Mouse (Mus musculus) neural tube, embryonic 13.5 days (tissue): ENCODE measurements around the gene Chtf18. TPM values are rescaled to one million over a fixed set of nuclear protein-coding genes. Genes with fewer than 3 reads are reported as not detected.

Experiments used
- ATAC-seq: fragments of 200-750 bp; cut with Nextera tagmentation; 2 replicates; pipeline ENCODE4 v1.8.0; 2017; ENCODE audit warnings: low read depth, mild to moderate bottlenecking, moderate TSS enrichment, moderate library complexity
- H3K27ac ChIP-seq: fragments of 300-500 bp; sonication (generic); replicated peaks from 2 replicates; pipeline ENCODE4 v1.5.1; 2015; ENCODE audit warnings: moderate library complexity, mild to moderate bottlenecking, inconsistent platforms
- H3K27me3 ChIP-seq: fragments of 300-500 bp; sonication (generic); 2 replicates; pipeline ENCODE4 v1.6.1; 2015; ENCODE audit warnings: mild to moderate bottlenecking, inconsistent platforms
- H3K36me3 ChIP-seq: fragments of 300-500 bp; sonication (generic); 2 replicates; pipeline ENCODE4 v1.6.1; 2015; ENCODE audit warnings: mild to moderate bottlenecking, inconsistent platforms
- H3K4me1 ChIP-seq: fragments of 300-500 bp; sonication (generic); replicated peaks from 2 replicates; pipeline ENCODE4 v1.6.1; 2015; ENCODE audit warnings: inconsistent platforms
- H3K4me2 ChIP-seq: fragments of 300-500 bp; sonication (generic); 2 replicates; pipeline ENCODE4 v1.6.1; 2015; ENCODE audit warnings: inconsistent platforms, mild to moderate bottlenecking, moderate library complexity
- H3K4me3 ChIP-seq: fragments of 300-500 bp; sonication (generic); 2 replicates; pipeline ENCODE4 v1.5.1; 2015; ENCODE audit warnings: mild to moderate bottlenecking, inconsistent platforms
- H3K9ac ChIP-seq: fragments of 300-500 bp; sonication (generic); 2 replicates; pipeline ENCODE4 v1.6.1; 2015; ENCODE audit warnings: moderate library complexity, mild to moderate bottlenecking, inconsistent platforms
- H3K9me3 ChIP-seq: fragments of 300-500 bp; sonication (generic); 2 replicates; pipeline ENCODE4 v1.6.1; 2016; ENCODE audit warnings: inconsistent platforms
- WGBS: fragments of 180-500 bp; shearing (Covaris S2); methylation state at CpG from one replicate; pipeline ENCODE4 v1.1.7; 2015; 5-methylcytosine and 5-hydroxymethylcytosine counted together
- microRNA-seq: library from miRNA; unstranded; fragments of <30 nt; microRNA quantifications from one replicate; pipeline ENCODE4, GENCODE M21; 2016
- polyA plus RNA-seq: library from polyadenylated mRNA; unstranded; fragments of >200 nt; fragmentation: Nextera tagmentation; extraction: Ambion mirVana; gene quantifications from 2 replicates; pipeline ENCODE4 v1.2.1, GENCODE M21; 2015

Chtf18 gene
- polyA plus RNA-seq, 1 experiment from 2014 or later: 7.3 TPM

DNA sequence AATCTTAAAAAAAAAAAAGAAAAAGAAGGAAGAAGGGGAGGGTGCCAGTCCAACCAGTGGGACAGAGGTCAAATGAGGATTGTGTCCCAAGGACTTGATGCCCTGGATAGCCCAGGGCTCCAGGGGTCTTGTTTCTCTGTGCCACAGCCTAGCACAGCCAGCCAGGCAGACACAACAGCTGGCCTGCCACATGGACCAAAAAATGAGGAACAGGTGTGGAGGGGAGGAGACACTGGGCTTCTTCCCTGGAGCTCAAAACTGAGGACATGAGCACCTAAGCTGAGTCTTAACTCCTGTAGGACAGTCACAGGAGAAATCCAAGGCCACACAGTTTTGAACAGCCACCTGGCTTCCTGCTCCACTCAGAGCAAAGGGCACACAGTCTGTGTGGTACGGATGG, 31.0 kb downstream of the Chtf18 start:
- Histone ChIP-seq H3K4me1 (no peaks in the 10 kb centered on the region), H3K9me3 (no peaks in the 10 kb centered on the region), H3K36me3 (no peaks in the 10 kb centered on the region), H3K27ac (no peak overlapping the region), H3K4me3 (no peak overlapping the region), H3K4me2 (no peak overlapping the region), H3K27me3 (no peaks in the 10 kb centered on the region; the same call in 1 of the 2 replicates), H3K9ac (no peak overlapping the region)
- 52% methylated on average over 1 of the region's 1 CpGs for WGBS
- no peak for ATAC-seq

- Histone ChIP-seq H3K4me1 (no peaks in the 10 kb centered on the region), H3K27me3 (no peaks in the 10 kb centered on the region), H3K27ac (no peak overlapping the region), H3K4me2 (no peak overlapping the region), H3K9ac (no peak overlapping the region), H3K9me3 (no peaks in the 10 kb centered on the region), H3K4me3 (no peak overlapping the region), H3K36me3 (no peaks in the 10 kb centered on the region)
- no peak for ATAC-seq
- WGBS: 88% methylated on average over 4 of the region's 4 CpGs
These were observed 38.3 kb downstream of the Chtf18 start for GRCm38 (mm10) chr17:25688922-25689321.

DNA sequence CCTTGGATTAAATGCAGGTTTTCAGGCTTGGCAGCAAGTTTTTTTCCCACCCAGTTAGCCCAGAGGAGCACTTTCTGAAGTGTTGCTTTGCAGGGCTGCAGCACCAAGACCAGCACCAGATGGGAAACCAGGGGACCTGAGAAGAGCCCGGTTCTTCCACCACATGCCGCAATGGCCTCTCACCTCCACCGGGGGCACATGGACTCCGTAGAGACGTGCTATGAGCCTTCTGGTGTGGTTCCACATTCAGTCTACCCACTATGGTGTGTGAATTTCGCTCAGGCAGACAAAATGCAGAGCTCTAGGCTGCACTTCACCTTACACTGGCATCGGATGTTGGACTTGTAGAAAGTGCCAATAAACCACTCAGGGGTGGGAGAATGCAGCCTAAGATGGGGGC, 40.9 kb downstream of the Chtf18 start:
- Histone ChIP-seq H3K9me3 (no peaks in the 10 kb centered on the region), H3K27me3 (no peaks in the 10 kb centered on the region), H3K9ac (no peak overlapping the region), H3K4me3 (no peak overlapping the region), H3K4me2 (no peak overlapping the region), H3K4me1 (no peaks in the 10 kb centered on the region), H3K36me3 (no peaks in the 10 kb centered on the region), H3K27ac (no peak overlapping the region)
- no peak for ATAC-seq
- WGBS: 55% methylated on average over 7 of the region's 7 CpGs

DNA sequence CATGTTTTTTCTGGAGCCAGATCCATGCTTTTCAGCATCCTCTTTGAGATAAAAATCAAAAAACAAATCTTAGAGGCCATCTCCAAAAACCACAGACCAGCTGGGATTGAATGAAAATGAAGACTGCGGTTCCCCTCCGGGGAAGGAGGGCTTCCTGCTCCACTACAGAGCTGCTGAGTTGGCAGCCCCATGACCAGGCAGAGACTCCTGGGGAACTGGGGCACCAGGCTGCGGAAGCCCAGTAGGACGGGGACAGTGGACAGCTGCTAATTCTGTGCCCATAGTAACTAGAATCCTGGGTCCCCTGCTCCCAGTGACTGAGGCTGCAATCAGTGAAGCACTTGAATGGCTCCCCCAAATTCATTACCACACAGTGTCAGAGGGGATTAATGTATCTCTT, 45.6 kb downstream of the Chtf18 start:
- Histone ChIP-seq H3K27me3 (no peaks in the 10 kb centered on the region), H3K9me3 (no peaks in the 10 kb centered on the region)

DNA sequence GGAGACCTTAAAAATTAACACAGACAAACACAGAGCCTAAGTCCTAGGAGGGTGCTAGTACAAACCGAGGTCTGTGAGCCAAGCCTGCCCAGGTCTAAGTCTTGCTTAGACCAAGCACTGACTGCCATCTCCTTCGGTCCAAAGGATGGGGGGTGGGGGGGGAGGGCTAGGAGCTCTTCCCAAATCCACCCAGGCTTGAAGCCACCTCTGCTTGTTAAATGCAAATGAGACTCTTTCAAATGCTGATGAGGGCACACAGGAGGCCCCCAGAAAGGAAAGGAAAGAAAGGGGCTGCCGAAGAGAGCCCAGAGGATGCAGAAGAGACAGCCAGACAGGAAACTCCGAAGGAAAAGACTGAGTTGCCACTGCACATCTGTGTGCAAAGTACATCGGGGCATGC, 47.4 kb downstream of the Chtf18 start:
- H3K4me1 ChIP-seq: peaks cover 15% of the 10 kb centered on the region
- H3K27ac ChIP-seq: no peak overlapping the region
- H3K9ac ChIP-seq: 0 out of 2 replicates have a peak overlapping the region, but pooled peaks have one; percentile 34
- H3K4me3 ChIP-seq: no peak overlapping the region
- no peaks in the 10 kb centered on the region for H3K27me3 ChIP-seq
- H3K9me3 ChIP-seq: 0 out of 2 replicates have a peak, but pooled peaks cover 4% of the 10 kb centered on the region
- no peak overlapping the region for H3K4me2 ChIP-seq
- ATAC-seq: no peak
- no peaks in the 10 kb centered on the region for H3K36me3 ChIP-seq
- 3% methylated on average over 5 of the region's 5 CpGs for WGBS

More for the DNA sequence above, 45.6 kb downstream of the Chtf18 start:
- H3K4me2 ChIP-seq: no peak overlapping the region
- ATAC-seq: no peak
- WGBS: 87% methylated on average over 4 of the region's 4 CpGs
- H3K4me1 ChIP-seq: peaks cover 15% of the 10 kb centered on the region
- no peak overlapping the region for H3K4me3 ChIP-seq
- H3K9ac ChIP-seq: no peak overlapping the region
- H3K36me3 ChIP-seq: no peaks in the 10 kb centered on the region
- no peak overlapping the region for H3K27ac ChIP-seq

DNA sequence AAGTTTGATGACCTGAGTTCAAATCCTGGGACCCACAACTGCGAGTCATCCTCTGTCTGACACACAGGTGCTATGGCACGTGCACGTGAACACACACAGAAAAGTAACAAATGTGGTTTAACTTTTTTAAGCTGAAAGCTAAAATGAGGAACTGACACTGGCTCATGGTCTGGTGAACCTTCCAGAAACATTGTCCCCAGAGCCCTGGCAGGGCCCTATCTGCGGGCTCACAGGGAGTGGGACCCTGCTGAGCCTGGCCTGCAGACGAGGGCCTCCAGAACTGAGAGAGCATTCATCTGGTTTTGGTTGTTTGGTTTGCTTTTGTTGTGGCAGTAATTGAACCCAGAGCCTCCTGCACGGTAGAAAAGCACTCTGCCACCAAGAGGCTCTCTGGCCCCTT, 49.2 kb downstream of the Chtf18 start:
- no peak overlapping the region for H3K27ac ChIP-seq
- 51% methylated on average over 6 of the region's 6 CpGs for WGBS
- H3K4me3 ChIP-seq: no peak overlapping the region
- H3K27me3 ChIP-seq: no peaks in the 10 kb centered on the region
- no peak overlapping the region for H3K9ac ChIP-seq
- ATAC-seq: no peak
- H3K9me3 ChIP-seq: 0 out of 2 replicates have a peak, but pooled peaks cover 4% of the 10 kb centered on the region
- H3K4me2 ChIP-seq: no peak overlapping the region
- H3K36me3 ChIP-seq: no peaks in the 10 kb centered on the region
- peaks cover 15% of the 10 kb centered on the region for H3K4me1 ChIP-seq

- Histone ChIP-seq H3K9me3 (0 out of 2 replicates have a peak, but pooled peaks cover 4% of the 10 kb centered on the region), H3K27me3 (no peaks in the 10 kb centered on the region), H3K9ac (no peak overlapping the region), H3K4me3 (no peak overlapping the region), H3K36me3 (no peaks in the 10 kb centered on the region), H3K4me2 (no peak overlapping the region), H3K27ac (no peak overlapping the region), H3K4me1 (peaks cover 20% of the 10 kb centered on the region)
- ATAC-seq: no peak; the same call in 1 of the 2 replicates
These were observed 54.2 kb downstream of the Chtf18 start for GRCm38 (mm10) chr17:25672982-25673381.

Small RNA genes within 50 kb of the gene (microRNA-seq; reads per million reads assigned to microRNA genes)
- gene Gm25083: not detected

Other genes with a start within 250 kb of the Chtf18 start
- 0.39 and 0.42 TPM in 2 replicates for gene Sstr5, start 230.1 kb downstream of the Chtf18 start, polyA plus RNA-seq
- gene Sox8, start 156.7 kb downstream of the Chtf18 start, polyA plus RNA-seq: 10.8 and 11.6 TPM in 2 replicates
- gene Lmf1, start 148.3 kb downstream of the Chtf18 start, polyA plus RNA-seq: 24.9 and 26.2 TPM in 2 replicates
- 2.1 and 2.8 TPM in 2 replicates for gene Gng13, start 10.2 kb downstream of the Chtf18 start, polyA plus RNA-seq
- gene Rpusd1, start 251 bp upstream of the Chtf18 start, polyA plus RNA-seq: 20.4 and 24.4 TPM in 2 replicates
- gene Mslnl, start 8.6 kb upstream of the Chtf18 start, polyA plus RNA-seq: not detected in 2 replicates
- gene Msln, start 27.0 kb upstream of the Chtf18 start, polyA plus RNA-seq: 0.29 and 0.54 TPM in 2 replicates
- 26.4 and 26.6 TPM in 2 replicates for gene Narfl, start 46.4 kb upstream of the Chtf18 start, polyA plus RNA-seq
- gene Haghl, start 58.3 kb upstream of the Chtf18 start, polyA plus RNA-seq: 101 and 107 TPM in 2 replicates
- 0.33 and 0.39 TPM in 2 replicates for gene Ccdc78, start 59.2 kb upstream of the Chtf18 start, polyA plus RNA-seq
- gene Fam173a, start 65.5 kb upstream of the Chtf18 start, polyA plus RNA-seq: 70.5 and 73.6 TPM in 2 replicates
- gene AC134908.4, start 68.2 kb upstream of the Chtf18 start, polyA plus RNA-seq: 0.66 and 1.9 TPM in 2 replicates
- 46.7 and 58.7 TPM in 2 replicates for gene Metrn, start 69.7 kb upstream of the Chtf18 start, polyA plus RNA-seq
- gene Fbxl16, start 81.7 kb upstream of the Chtf18 start, polyA plus RNA-seq: 27.7 and 31.8 TPM in 2 replicates
- 27.0 and 28.3 TPM in 2 replicates for gene Wdr24, start 96.2 kb upstream of the Chtf18 start, polyA plus RNA-seq
- 55.2 and 60.6 TPM in 2 replicates for gene Jmjd8, start 101.4 kb upstream of the Chtf18 start, polyA plus RNA-seq
- gene Stub1, start 106.0 kb upstream of the Chtf18 start, polyA plus RNA-seq: 284 and 316 TPM in 2 replicates
- 18.9 and 21.1 TPM in 2 replicates for gene Rhbdl1, start 109.9 kb upstream of the Chtf18 start, polyA plus RNA-seq
- gene Gm20683, start 114.3 kb upstream of the Chtf18 start, polyA plus RNA-seq: 6.9 and 7.5 TPM in 2 replicates
- gene Rhot2, start 117.4 kb upstream of the Chtf18 start, polyA plus RNA-seq: 15.4 and 18.3 TPM in 2 replicates
- gene Wdr90, start 134.1 kb upstream of the Chtf18 start, polyA plus RNA-seq: 14.1 and 15.6 TPM in 2 replicates
- gene Mcrip2, start 141.3 kb upstream of the Chtf18 start, polyA plus RNA-seq: 10.8 and 14.2 TPM in 2 replicates
- gene Mettl26, start 147.7 kb upstream of the Chtf18 start, polyA plus RNA-seq: 56.8 and 65.5 TPM in 2 replicates
- gene Wfikkn1, start 153.4 kb upstream of the Chtf18 start, polyA plus RNA-seq: 0.53 and 0.79 TPM in 2 replicates
- gene Rab40c, start 192.3 kb upstream of the Chtf18 start, polyA plus RNA-seq: 50.7 and 51.5 TPM in 2 replicates
- 56.1 and 62.3 TPM in 2 replicates for gene Pigq, start 217.5 kb upstream of the Chtf18 start, polyA plus RNA-seq
- not detected in 2 replicates for gene Nhlrc4, start 217.5 kb upstream of the Chtf18 start, polyA plus RNA-seq
- 0.22 and 0.34 TPM in 2 replicates for gene A930017K11Rik, start 225.1 kb upstream of the Chtf18 start, polyA plus RNA-seq